Mouse (Mus musculus): Measurements from ENCODE around the gene Itga4.

DNA sequence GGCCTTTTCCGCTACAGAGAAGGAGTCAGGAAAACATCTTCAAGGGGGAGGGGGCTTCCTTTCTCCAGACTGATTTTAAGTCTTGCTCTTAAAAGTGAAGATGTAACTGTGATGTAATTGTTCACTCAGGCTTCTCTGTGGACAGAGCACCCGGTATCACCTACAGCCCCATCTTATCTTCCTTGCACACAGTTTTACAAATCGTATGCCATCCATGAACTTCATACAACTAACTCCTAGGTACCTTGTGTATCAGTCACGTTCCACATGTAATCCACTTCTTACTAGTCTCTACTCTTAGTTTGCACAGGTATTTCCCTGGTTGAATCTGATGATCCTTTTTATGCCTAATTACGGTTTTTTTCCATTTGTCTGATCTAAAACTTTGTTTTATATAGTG is 10.9 kb upstream of the Itga4 start:
- TF ChIP-seq EP300 (IDR thresholded peaks at IDR 0.05; ENCODE audit: low read depth in 1 of 2, low read length in 2 of 2) (peak in 1 of 2 experiments; percentile 8; a peak in 1 of 4 replicates), MYB (IDR thresholded peaks at IDR 0.05; ENCODE audit: low read depth, low read length) (no peak), E2F4 (IDR thresholded peaks at IDR 0.05; ENCODE audit: borderline replicate concordance, low read depth, low read length) (no peak), GATA1 (IDR thresholded peaks at IDR 0.05; ENCODE audit: low read depth, low read length) (peak; percentile 50; the same call in 1 of the 2 replicates), HCFC1 (IDR thresholded peaks at IDR 0.05; ENCODE audit: low read depth, low read length) (no peak), CTCF (IDR thresholded peaks at IDR 0.05 in 2 of 3, conservative IDR thresholded peaks at IDR 0.05 in 1 of 3; ENCODE audit: control insufficient read depth in 1 of 3, insufficient read depth in 1 of 3, low read depth in 2 of 3, low read length in 3 of 3, poor library complexity in 1 of 3, severe bottlenecking in 1 of 3) (no peak), MAZ (IDR thresholded peaks at IDR 0.05; ENCODE audit: low read depth, low read length) (no peak)

Data from MEL (cell line).